Mouse (Mus musculus): ENCODE measurements around the gene Atp5j2. TPM values are rescaled to one million over a fixed set of nuclear protein-coding genes. Genes with fewer than 3 reads are reported as not detected.
"Not testable (repeated sequence)": the region's sequence is repeated elsewhere in the genome, so short reads cannot be mapped to it uniquely, and the experiment has no call there.

The Atp5j2 gene
- polyA plus RNA-seq, 1 experiment from 2014 or later: 425 TPM

- DNase-seq: no peak
Measured at GRCm38 (mm10) chr5:145214679-145215078, 22.8 kb upstream of the Atp5j2 start.

GRCm38 (mm10) chr5:145213505-145213904 lies 21.6 kb upstream of the Atp5j2 start:
- WGBS (ENCODE audit: insufficient replicate concordance): 82% methylated on average over 3 of the region's 3 CpGs

More at GRCm38 (mm10) chr5:145214679-145215078, 22.8 kb upstream of the Atp5j2 start:
- H3K4me1 ChIP-seq (ENCODE audit: insufficient read depth): no peaks in the 10 kb centered on the region
- ATAC-seq: 0 out of 2 replicates have a peak, but pooled peaks have one; percentile 42
- H3K27ac ChIP-seq (ENCODE audit: low read depth): no peak overlapping the region
- H3K27me3 ChIP-seq (ENCODE audit: insufficient read depth, low read length): no peaks in the 10 kb centered on the region
- 65% methylated on average over 4 of the region's 4 CpGs for WGBS (ENCODE audit: insufficient replicate concordance)
- peaks cover 42% of the 10 kb centered on the region for H3K36me3 ChIP-seq (replicated peaks; ENCODE audit: insufficient read depth, low read length)
- H3K9ac ChIP-seq (replicated peaks): no peak overlapping the region
- H3K4me3 ChIP-seq (ENCODE audit: low read depth, low read length): no peak overlapping the region
- H3K4me2 ChIP-seq (ENCODE audit: low read depth, low read length): no peak overlapping the region
- H3K9me3 ChIP-seq (ENCODE audit: low read length): no peaks in the 10 kb centered on the region
- peak; percentile 66 for TF ChIP-seq CTCF (IDR thresholded peaks at IDR 0.05; ENCODE audit: low read depth)
- no peak for TF ChIP-seq EP300 (IDR thresholded peaks at IDR 0.05; ENCODE audit: low read depth)

DNA sequence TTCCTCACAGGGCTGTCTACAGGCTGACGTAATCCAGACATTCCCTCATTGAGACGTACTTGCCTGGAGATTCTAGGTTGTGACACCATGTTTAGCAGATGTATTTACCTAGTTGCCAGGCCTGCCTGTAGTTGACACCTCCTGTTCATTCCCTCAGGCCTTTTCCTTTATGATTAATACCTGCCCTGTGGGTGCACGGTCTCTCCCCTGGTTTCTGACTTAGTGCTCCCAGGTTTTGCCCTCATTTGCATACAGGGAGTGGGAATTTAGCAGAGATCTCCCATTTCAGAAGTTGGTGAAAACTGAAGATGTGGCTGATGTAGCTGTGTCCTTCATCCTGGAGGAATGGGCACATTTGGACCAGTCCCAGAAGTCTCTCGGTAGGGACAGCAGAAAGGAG lies 20.4 kb upstream of the Atp5j2 start:
- peaks cover 38% of the 10 kb centered on the region for H3K36me3 ChIP-seq (replicated peaks; ENCODE audit: insufficient read depth, low read length)
- no peak overlapping the region for H3K27ac ChIP-seq (ENCODE audit: low read depth)
- H3K27me3 ChIP-seq (ENCODE audit: insufficient read depth, low read length): no peaks in the 10 kb centered on the region
- no peak for TF ChIP-seq EP300 (IDR thresholded peaks at IDR 0.05; ENCODE audit: low read depth)
- TF ChIP-seq CTCF (IDR thresholded peaks at IDR 0.05; ENCODE audit: low read depth): no peak
- H3K4me1 ChIP-seq (ENCODE audit: insufficient read depth): no peaks in the 10 kb centered on the region
- WGBS (ENCODE audit: insufficient replicate concordance): 87% methylated on average over 4 of the region's 4 CpGs
- H3K4me2 ChIP-seq (ENCODE audit: low read depth, low read length): no peak overlapping the region
- no peak for DNase-seq
- H3K9me3 ChIP-seq (ENCODE audit: low read length): no peaks in the 10 kb centered on the region
- no peak for ATAC-seq
- H3K4me3 ChIP-seq (ENCODE audit: low read depth, low read length): no peak overlapping the region
- H3K9ac ChIP-seq (replicated peaks): no peak overlapping the region

More at GRCm38 (mm10) chr5:145213505-145213904, 21.6 kb upstream of the Atp5j2 start:
- H3K4me1 ChIP-seq (ENCODE audit: insufficient read depth): no peaks in the 10 kb centered on the region
- H3K27me3 ChIP-seq (ENCODE audit: insufficient read depth, low read length): no peaks in the 10 kb centered on the region
- no peak overlapping the region for H3K9ac ChIP-seq (replicated peaks)
- H3K9me3 ChIP-seq (ENCODE audit: low read length): no peaks in the 10 kb centered on the region
- H3K4me2 ChIP-seq (ENCODE audit: low read depth, low read length): no peak overlapping the region
- TF ChIP-seq EP300 (IDR thresholded peaks at IDR 0.05; ENCODE audit: low read depth) (no peak), CTCF (IDR thresholded peaks at IDR 0.05; ENCODE audit: low read depth) (no peak)
- H3K36me3 ChIP-seq (replicated peaks; ENCODE audit: insufficient read depth, low read length): peaks cover 35% of the 10 kb centered on the region
- DNase-seq (no peak), ATAC-seq (no peak)
- no peak overlapping the region for H3K4me3 ChIP-seq (ENCODE audit: low read depth, low read length)
- no peak overlapping the region for H3K27ac ChIP-seq (ENCODE audit: low read depth)

DNA sequence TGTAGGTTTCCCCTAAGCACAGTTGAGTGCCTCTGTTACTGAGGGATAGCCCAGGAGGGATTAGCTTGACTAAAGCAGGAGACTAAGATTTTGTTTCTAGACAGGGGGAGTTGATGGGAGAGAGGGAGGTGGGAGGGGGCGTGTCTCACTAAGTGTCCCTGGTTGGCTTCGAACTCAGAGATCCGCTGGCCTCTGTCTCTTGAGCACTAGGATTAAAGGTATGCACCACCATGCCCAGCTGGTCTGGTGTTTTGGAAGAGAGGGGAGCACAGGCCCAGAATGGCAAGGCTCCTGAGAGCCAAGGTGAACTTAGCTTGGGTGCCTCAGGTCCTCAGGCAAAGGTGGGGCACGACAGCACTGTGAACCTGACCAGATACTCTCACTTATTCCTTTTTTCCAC lies 19.5 kb upstream of the Atp5j2 start:
- Histone ChIP-seq H3K27me3 (ENCODE audit: insufficient read depth, low read length) (no peaks in the 10 kb centered on the region), H3K4me1 (ENCODE audit: insufficient read depth) (no peaks in the 10 kb centered on the region), H3K4me2 (ENCODE audit: low read depth, low read length) (no peak overlapping the region), H3K9me3 (ENCODE audit: low read length) (no peaks in the 10 kb centered on the region), H3K27ac (ENCODE audit: low read depth) (no peak overlapping the region), H3K36me3 (replicated peaks; ENCODE audit: insufficient read depth, low read length) (peaks cover 39% of the 10 kb centered on the region), H3K4me3 (ENCODE audit: low read depth, low read length) (no peak overlapping the region), H3K9ac (replicated peaks) (no peak overlapping the region)
- 92% methylated on average over 4 of the region's 4 CpGs for WGBS (ENCODE audit: insufficient replicate concordance)
- ATAC-seq (no peak), DNase-seq (no peak)
- TF ChIP-seq EP300 (IDR thresholded peaks at IDR 0.05; ENCODE audit: low read depth) (no peak), CTCF (IDR thresholded peaks at IDR 0.05; ENCODE audit: low read depth) (no peak)

GRCm38 (mm10) chr5:145208391-145208790 lies 16.5 kb upstream of the Atp5j2 start:
- not testable (repeated sequence) for H3K27me3 ChIP-seq (ENCODE audit: insufficient read depth, low read length); H3K4me2 ChIP-seq (ENCODE audit: low read depth, low read length); ATAC-seq; DNase-seq; H3K9ac ChIP-seq (replicated peaks); H3K27ac ChIP-seq (ENCODE audit: low read depth); H3K9me3 ChIP-seq (ENCODE audit: low read length); H3K4me1 ChIP-seq (ENCODE audit: insufficient read depth); H3K4me3 ChIP-seq (ENCODE audit: low read depth, low read length)
- H3K36me3 ChIP-seq (replicated peaks; ENCODE audit: insufficient read depth, low read length): peaks cover 31% of the 10 kb centered on the region
- 72% methylated on average over 8 of the region's 11 CpGs for WGBS (ENCODE audit: insufficient replicate concordance)

DNA sequence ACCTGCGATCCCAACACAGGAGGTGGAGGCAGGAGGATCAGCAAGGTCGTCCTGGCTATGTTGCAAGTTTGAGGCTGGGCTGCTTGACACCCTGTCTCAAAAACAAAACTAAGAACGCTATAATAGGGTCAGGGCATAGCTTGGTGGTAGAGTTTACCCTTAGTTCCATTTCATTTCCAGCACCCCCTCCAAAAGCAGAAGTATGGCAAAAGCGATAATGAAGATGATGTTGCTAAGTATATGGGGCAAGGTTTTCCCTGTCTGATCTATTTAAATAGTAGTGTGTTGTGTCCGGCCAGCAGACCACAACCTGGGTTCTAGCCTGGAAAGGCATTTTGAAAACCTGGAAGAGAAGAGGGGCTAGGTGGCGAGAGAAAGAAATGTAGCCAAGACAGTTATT lies 16.1 kb upstream of the Atp5j2 start:
- H3K9me3 ChIP-seq (ENCODE audit: low read length): no peaks in the 10 kb centered on the region
- peaks cover 28% of the 10 kb centered on the region for H3K36me3 ChIP-seq (replicated peaks; ENCODE audit: insufficient read depth, low read length)
- no peak for DNase-seq
- no peak overlapping the region for H3K27ac ChIP-seq (ENCODE audit: low read depth)
- no peak overlapping the region for H3K4me3 ChIP-seq (ENCODE audit: low read depth, low read length)
- no peaks in the 10 kb centered on the region for H3K27me3 ChIP-seq (ENCODE audit: insufficient read depth, low read length)
- WGBS (ENCODE audit: insufficient replicate concordance): 77% methylated on average over 5 of the region's 6 CpGs
- H3K4me1 ChIP-seq (ENCODE audit: insufficient read depth): peaks cover 9% of the 10 kb centered on the region; the same call in 1 of the 2 replicates
- no peak overlapping the region for H3K9ac ChIP-seq (replicated peaks)
- no peak overlapping the region for H3K4me2 ChIP-seq (ENCODE audit: low read depth, low read length)
- no peak for ATAC-seq
- TF ChIP-seq EP300 (IDR thresholded peaks at IDR 0.05; ENCODE audit: low read depth): no peak
- TF ChIP-seq CTCF (IDR thresholded peaks at IDR 0.05; ENCODE audit: low read depth): no peak

GRCm38 (mm10) chr5:145207385-145207784 lies 15.5 kb upstream of the Atp5j2 start:
- ATAC-seq (no peak), DNase-seq (no peak)
- H3K4me2 ChIP-seq (ENCODE audit: low read depth, low read length): no peak overlapping the region
- no peak overlapping the region for H3K9ac ChIP-seq (replicated peaks)
- TF ChIP-seq CTCF (IDR thresholded peaks at IDR 0.05; ENCODE audit: low read depth) (no peak), EP300 (IDR thresholded peaks at IDR 0.05; ENCODE audit: low read depth) (no peak)
- no peaks in the 10 kb centered on the region for H3K27me3 ChIP-seq (ENCODE audit: insufficient read depth, low read length)
- no peaks in the 10 kb centered on the region for H3K9me3 ChIP-seq (ENCODE audit: low read length)
- no peak overlapping the region for H3K27ac ChIP-seq (ENCODE audit: low read depth)
- 85% methylated on average over 6 of the region's 6 CpGs for WGBS (ENCODE audit: insufficient replicate concordance)
- peaks cover 9% of the 10 kb centered on the region; the same call in 1 of the 2 replicates for H3K4me1 ChIP-seq (ENCODE audit: insufficient read depth)
- peaks cover 22% of the 10 kb centered on the region for H3K36me3 ChIP-seq (replicated peaks; ENCODE audit: insufficient read depth, low read length)
- no peak overlapping the region for H3K4me3 ChIP-seq (ENCODE audit: low read depth, low read length)

Measured in liver, postnatal 0 days (tissue).